Mouse (Mus musculus) cerebellum, adult 2 months (tissue): ENCODE results near the gene Plxdc1. TPM values are rescaled to one million over a fixed set of nuclear protein-coding genes. Genes with fewer than 3 reads are reported as not detected.

Experiments used
- DNase-seq, 2 experiments: peaks; one replicate each; pipeline ENCODE4 v3.0.0; 2021
- H3K27ac ChIP-seq: fragments of 200-500 bp; 2 replicates; pipeline ENCODE4 v1.5.1; 2012; ENCODE audit warnings: low read length, control low read depth, inconsistent platforms; ENCODE audit not compliant: insufficient read depth
- H3K27me3 ChIP-seq: fragments of 200-500 bp; 2 replicates; pipeline ENCODE4 v1.6.1; 2012; ENCODE audit warnings: inconsistent platforms, mild to moderate bottlenecking, low read length, moderate library complexity; ENCODE audit not compliant: control insufficient read depth, insufficient read depth
- H3K4me1 ChIP-seq: fragments of 200-500 bp; 2 replicates; pipeline ENCODE4 v1.6.1; 2011; ENCODE audit warnings: low read length; ENCODE audit not compliant: control insufficient read depth, insufficient read depth
- H3K4me3 ChIP-seq: fragments of 200-500 bp; replicated peaks from 2 replicates; pipeline ENCODE3; 2011; ENCODE audit warnings: mild to moderate bottlenecking, low read depth, low read length, control low read depth; ENCODE audit not compliant: insufficient read depth
- CTCF ChIP-seq: fragments of 200-500 bp; IDR thresholded peaks from 2 replicates; pipeline ENCODE4 v1.5.1; 2011; ENCODE audit warnings: low read depth, mild to moderate bottlenecking, control low read depth, low read length, moderate library complexity, borderline replicate concordance; ENCODE audit not compliant: insufficient read depth
- POLR2A ChIP-seq: fragments of 200-500 bp; IDR thresholded peaks from 2 replicates; pipeline ENCODE4 v1.6.1; 2011; ENCODE audit warnings: low read length, control low read depth, borderline replicate concordance; ENCODE audit not compliant: insufficient read depth
- WGBS: fragments of 180-500 bp; shearing (Covaris S2); methylation state at CpG from one replicate; pipeline ENCODE4 v1.1.7; 2018; 5-methylcytosine and 5-hydroxymethylcytosine counted together
- polyA plus RNA-seq: library from polyadenylated mRNA; depleted of rRNA; stranded (reverse); fragments of >200 nt; gene quantifications from 2 replicates; pipeline ENCODE4 v1.2.3, GENCODE M21; 2012

Gene Plxdc1
- polyA plus RNA-seq, 1 experiment = 46.2 TPM

DNA sequence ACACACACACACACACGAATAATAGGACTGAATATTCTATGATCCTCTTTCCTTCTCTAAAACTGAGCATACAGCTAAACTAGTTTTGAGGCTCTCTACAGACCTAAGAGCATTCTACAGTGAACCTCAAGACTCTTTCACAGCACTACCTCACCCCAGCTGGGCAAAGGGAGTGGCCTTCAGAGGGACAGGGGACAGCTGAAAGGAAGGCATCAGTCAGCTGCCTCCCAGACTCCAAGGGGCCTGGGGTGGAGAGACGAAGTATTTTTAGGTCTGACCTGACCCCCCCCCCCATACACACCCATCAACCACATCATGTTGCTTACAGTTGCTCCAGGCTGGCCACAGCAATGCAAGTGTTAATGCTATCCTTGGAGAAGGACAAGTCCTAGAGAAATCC, 34.9 kb upstream of the Plxdc1 start:
- Histone ChIP-seq H3K27me3 (no peaks in the 10 kb centered on the region), H3K27ac (no peak overlapping the region), H3K4me1 (peaks cover 17% of the 10 kb centered on the region), H3K4me3 (peak overlapping the region; percentile 92)
- no peak for TF ChIP-seq POLR2A
- WGBS = 31% methylated on average over 2 of the region's 2 CpGs
- DNase-seq = no peak

DNA sequence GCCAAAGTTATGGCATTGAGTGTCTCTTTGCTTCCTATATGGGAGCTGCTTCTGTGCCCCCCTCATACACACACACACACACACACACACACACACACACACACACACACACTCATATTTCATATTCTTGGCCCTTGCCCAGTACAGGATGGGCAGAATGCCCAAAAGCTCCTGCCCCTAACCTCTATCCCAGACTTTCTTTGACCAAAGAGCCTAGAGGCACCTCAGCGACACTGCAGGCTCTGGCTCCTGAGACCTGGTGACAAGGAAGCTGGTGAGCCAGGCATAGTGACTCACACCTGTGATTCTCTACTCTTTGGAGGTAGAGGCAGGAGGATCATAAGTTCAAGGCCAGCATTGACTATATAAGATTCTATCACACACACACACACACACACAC, 34.5 kb upstream of the Plxdc1 start:
- Histone ChIP-seq H3K4me1 (peaks cover 17% of the 10 kb centered on the region), H3K27me3 (no peaks in the 10 kb centered on the region), H3K4me3 (no peak overlapping the region), H3K27ac (no peak overlapping the region)
- TF ChIP-seq POLR2A (no peak), CTCF (no peak)
- DNase-seq = no peak
- 42% methylated on average over 1 of the region's 1 CpGs for WGBS

DNA sequence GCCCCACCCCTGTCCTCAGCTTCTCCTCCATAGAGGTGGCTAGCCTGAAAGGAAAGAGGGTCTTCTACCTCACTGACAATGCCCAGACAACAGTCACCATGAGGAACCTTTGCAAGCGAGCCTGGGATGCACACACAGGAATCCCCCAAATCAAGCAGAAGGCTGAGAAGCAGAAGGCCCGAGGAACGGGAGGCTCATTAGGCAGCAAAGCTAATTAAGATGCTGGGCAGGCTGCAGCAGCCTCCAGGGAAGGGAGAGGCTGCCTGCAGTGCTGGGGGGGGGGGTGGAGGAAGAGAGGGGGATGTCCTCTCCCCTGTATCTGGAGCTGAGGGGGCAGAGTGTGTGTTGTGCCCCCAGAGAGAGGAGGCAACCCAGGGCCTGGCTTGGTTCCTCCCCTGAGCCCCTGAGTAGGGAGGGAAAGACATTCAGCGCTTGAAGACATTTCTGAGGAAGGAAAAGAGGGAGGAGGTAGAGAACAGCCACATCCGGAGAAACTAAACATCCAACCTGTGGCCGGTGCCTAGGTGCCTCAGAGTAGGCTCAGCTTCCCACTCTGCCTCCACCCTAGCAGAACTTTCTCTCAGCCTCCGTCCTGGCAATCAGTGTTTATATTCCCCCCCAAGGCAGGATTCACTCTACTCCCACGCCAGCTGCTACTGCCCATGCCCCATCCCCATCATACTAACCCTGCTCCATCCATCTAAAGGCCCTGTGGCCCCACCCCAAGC, 33.8 kb upstream of the Plxdc1 start:
- TF ChIP-seq CTCF = no peak
- TF ChIP-seq POLR2A = no peak
- DNase-seq = no peak
- Histone ChIP-seq H3K27me3 (no peaks in the 10 kb centered on the region), H3K27ac (no peak overlapping the region), H3K4me1 (peaks cover 17% of the 10 kb centered on the region), H3K4me3 (no peak overlapping the region)
- WGBS = 44% methylated on average over 8 of the region's 8 CpGs

DNA sequence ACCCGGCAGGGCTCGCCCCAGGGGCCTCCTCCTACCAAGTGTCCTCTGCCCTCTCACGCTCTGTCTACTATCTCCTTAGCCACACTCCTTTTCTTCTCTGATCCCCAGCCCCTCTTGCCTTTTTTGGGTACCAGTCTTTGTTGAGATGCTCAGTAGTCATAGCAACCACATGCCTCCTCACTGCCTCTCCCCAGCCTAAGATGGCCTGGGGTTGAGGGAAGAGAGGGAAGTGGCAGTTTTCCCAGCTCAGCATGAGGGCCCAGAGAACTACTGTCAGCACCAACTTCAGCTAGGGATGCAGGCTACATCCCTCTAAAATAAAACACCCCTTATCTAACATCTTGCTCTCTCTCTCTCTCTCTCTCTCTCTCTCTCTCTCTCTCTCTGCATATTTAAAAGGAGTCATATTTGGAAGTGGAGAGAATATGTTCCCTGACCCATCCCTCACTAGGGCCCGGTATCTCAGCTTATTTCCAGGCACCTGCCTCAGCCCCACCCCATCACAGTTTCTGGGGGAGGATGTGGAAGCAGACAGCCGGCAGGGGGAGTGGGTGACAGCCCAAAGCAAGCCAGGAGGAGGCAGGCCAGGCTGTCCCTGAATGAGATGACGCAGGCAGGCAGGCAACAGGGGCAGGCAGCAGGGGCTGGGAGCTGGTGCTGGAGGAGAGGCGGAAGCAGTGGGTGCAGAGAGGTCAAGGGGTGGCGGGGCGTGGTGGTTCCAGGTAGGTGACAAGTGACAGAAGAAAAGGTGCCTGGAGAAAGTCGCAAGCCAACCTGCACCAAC, 32.8 kb upstream of the Plxdc1 start:
- WGBS = 55% methylated on average over 10 of the region's 10 CpGs
- Histone ChIP-seq H3K27ac (no peak overlapping the region), H3K4me3 (no peak overlapping the region), H3K27me3 (no peaks in the 10 kb centered on the region), H3K4me1 (peaks cover 17% of the 10 kb centered on the region)
- peak; percentile 10; the same call in 1 of the 2 replicates for TF ChIP-seq CTCF
- no peak for TF ChIP-seq POLR2A
- DNase-seq = no peak

DNA sequence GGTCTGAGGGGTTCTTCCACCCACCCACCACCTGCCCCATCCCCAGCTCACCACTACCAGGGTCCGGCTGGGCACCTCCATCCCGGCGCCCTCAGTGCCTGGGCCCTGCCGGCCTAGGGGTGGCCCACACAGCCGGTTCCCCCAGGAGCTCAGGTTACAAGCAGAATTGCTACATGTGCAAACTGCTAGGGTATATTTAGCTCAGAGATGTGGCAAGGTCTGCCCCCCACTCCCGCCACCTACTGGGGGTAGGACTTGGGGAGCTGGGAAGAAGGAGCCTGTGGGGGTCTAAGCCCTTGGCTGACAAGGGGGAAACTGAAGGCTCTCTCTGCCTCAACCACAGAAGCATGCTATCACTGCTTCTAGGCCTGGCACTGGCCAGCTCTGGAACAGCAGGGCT, 32.0 kb upstream of the Plxdc1 start:
- no peak for TF ChIP-seq POLR2A
- no peak for TF ChIP-seq CTCF
- no peak overlapping the region for H3K27ac ChIP-seq
- H3K4me1 ChIP-seq = peaks cover 17% of the 10 kb centered on the region
- 82% methylated on average over 6 of the region's 6 CpGs for WGBS
- H3K4me3 ChIP-seq = no peak overlapping the region
- H3K27me3 ChIP-seq = no peaks in the 10 kb centered on the region
- DNase-seq = no peak

DNA sequence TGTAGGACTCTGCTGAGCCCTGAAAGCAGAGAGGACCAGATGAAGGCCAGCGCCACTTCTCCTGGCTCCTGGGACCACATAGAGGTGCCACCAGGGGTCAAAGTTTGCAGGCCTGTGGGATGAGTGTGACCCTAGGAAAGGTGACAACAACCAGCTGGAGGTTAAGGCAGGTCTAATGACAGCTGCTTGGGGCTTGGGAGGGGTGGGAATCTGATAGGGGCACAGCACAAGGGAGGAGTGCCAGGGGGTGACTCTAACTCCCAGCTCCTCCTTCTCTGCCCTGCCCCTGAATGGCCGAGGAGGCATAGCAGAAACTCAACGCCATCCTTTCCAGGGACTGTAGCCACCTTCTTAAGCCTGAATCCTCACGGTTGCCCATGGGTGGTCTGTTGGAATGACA, 30.6 kb upstream of the Plxdc1 start:
- Histone ChIP-seq H3K27ac (no peak overlapping the region), H3K27me3 (no peaks in the 10 kb centered on the region), H3K4me3 (no peak overlapping the region), H3K4me1 (peaks cover 15% of the 10 kb centered on the region)
- no peak for DNase-seq
- TF ChIP-seq CTCF = no peak
- no peak for TF ChIP-seq POLR2A
- 72% methylated on average over 4 of the region's 4 CpGs for WGBS

DNA sequence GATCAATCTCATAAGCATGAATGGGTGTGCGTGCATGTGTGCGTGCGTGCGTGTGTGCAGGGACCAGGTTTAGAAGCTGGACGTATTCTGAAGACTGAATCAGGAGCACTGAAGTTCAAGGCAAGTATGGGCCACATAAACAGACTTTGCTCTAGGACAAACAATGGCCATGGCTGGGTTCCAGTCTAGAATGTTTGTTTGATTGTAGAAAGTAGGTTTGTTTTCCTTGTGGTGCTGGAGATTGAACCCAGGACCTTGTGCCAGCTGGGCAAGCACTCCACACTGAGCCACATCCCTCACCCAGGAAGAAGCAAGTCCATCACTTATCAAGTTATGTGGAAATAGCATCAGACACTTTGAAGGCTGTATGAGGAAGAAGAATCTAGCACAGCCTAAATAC, 29.9 kb upstream of the Plxdc1 start:
- WGBS = 92% methylated on average over 5 of the region's 5 CpGs
- Histone ChIP-seq H3K4me1 (peaks cover 10% of the 10 kb centered on the region), H3K27me3 (no peaks in the 10 kb centered on the region), H3K27ac (no peak overlapping the region), H3K4me3 (no peak overlapping the region)
- no peak for DNase-seq
- no peak for TF ChIP-seq POLR2A

DNA sequence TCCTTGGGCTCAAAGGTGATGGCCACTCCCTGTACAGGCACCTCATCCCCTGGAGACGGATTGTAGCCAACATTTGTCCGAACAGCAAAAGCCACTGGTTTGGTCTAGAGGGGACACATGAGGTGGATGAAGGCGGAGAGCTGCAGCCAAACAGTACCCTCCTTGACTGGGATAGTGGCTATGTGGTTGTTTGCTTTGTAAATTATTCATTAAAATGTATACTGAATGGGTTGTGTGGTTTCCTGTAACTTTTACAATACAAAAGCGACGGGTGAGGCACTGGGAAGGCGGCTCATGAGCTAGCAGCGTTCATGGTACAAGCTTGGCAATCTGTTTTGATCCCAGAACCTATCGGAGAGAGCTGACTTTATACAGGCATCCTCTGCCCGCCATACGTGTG, 26.6 kb upstream of the Plxdc1 start:
- no peak overlapping the region for H3K4me3 ChIP-seq
- DNase-seq = no peak
- WGBS = 89% methylated on average over 10 of the region's 10 CpGs
- H3K27me3 ChIP-seq = no peaks in the 10 kb centered on the region
- no peak for TF ChIP-seq CTCF
- TF ChIP-seq POLR2A = no peak
- no peaks in the 10 kb centered on the region for H3K4me1 ChIP-seq
- H3K27ac ChIP-seq = no peak overlapping the region
